Mouse (Mus musculus) midbrain, embryonic 16.5 days (tissue): Measurements from ENCODE around the gene Fcgr1. TPM values are rescaled to one million over a fixed set of nuclear protein-coding genes. Genes with fewer than 3 reads are reported as not detected.
"Not testable (repeated sequence)": the region's sequence is repeated elsewhere in the genome, so short reads cannot be mapped to it uniquely, and the experiment has no call there.

ENCODE experiments used
- ATAC-seq: fragments of 200-750 bp; cut with Nextera tagmentation; 2 replicates; pipeline ENCODE4 v1.8.0; 2017; ENCODE audit warnings: moderate TSS enrichment
- H3K27ac ChIP-seq: fragments of 300-500 bp; sonication (generic); 2 replicates; pipeline ENCODE4 v1.5.1; 2014; ENCODE audit warnings: mild to moderate bottlenecking, low read length, mixed read lengths
- H3K27me3 ChIP-seq: fragments of 300-500 bp; sonication (generic); 2 replicates; pipeline ENCODE4 v1.6.1; 2014; ENCODE audit warnings: low read depth, low read length, mixed read lengths; ENCODE audit not compliant: control insufficient read depth, insufficient read depth
- H3K36me3 ChIP-seq: fragments of 300-500 bp; sonication (generic); 2 replicates; pipeline ENCODE4 v1.6.1; 2014; ENCODE audit warnings: mild to moderate bottlenecking, low read length, moderate library complexity, mixed read lengths; ENCODE audit not compliant: control insufficient read depth, insufficient read depth
- H3K4me1 ChIP-seq: fragments of 300-500 bp; sonication (generic); 2 replicates; pipeline ENCODE4 v1.6.1; 2014; ENCODE audit warnings: mild to moderate bottlenecking, low read length, mixed read lengths; ENCODE audit not compliant: control insufficient read depth, insufficient read depth
- H3K4me2 ChIP-seq: fragments of 300-500 bp; sonication (generic); 2 replicates; pipeline ENCODE4 v1.6.1; 2014; ENCODE audit warnings: mild to moderate bottlenecking, low read length, mixed read lengths
- H3K4me3 ChIP-seq: fragments of 300-500 bp; sonication (generic); 2 replicates; pipeline ENCODE4 v1.5.1; 2014; ENCODE audit warnings: low read depth, mild to moderate bottlenecking, low read length, moderate library complexity, mixed read lengths
- H3K9ac ChIP-seq: fragments of 300-500 bp; sonication (generic); 2 replicates; pipeline ENCODE4 v1.6.1; 2014; ENCODE audit warnings: low read depth, low read length, mixed read lengths
- H3K9me3 ChIP-seq: fragments of 300-500 bp; sonication (generic); replicated peaks from 2 replicates; pipeline ENCODE4 v1.6.1; 2014; ENCODE audit warnings: mild to moderate bottlenecking, low read length, mixed read lengths; ENCODE audit not compliant: control insufficient read depth, poor library complexity, severe bottlenecking
- WGBS: fragments of 180-500 bp; shearing (Covaris S2); extraction: QIAGEN DNeasy Blood & Tissue Kit; methylation state at CpG from one replicate; pipeline ENCODE4 v1.1.7; 2014; 5-methylcytosine and 5-hydroxymethylcytosine counted together
- polyA plus RNA-seq: library from polyadenylated mRNA; unstranded; fragments of >200 nt; fragmentation: Nextera tagmentation; extraction: Ambion mirVana; gene quantifications from 2 replicates; pipeline ENCODE4 v1.2.1, GENCODE M21; 2015

Gene Fcgr1
- polyA plus RNA-seq, 1 experiment from 2014 or later: 1.5 TPM

DNA sequence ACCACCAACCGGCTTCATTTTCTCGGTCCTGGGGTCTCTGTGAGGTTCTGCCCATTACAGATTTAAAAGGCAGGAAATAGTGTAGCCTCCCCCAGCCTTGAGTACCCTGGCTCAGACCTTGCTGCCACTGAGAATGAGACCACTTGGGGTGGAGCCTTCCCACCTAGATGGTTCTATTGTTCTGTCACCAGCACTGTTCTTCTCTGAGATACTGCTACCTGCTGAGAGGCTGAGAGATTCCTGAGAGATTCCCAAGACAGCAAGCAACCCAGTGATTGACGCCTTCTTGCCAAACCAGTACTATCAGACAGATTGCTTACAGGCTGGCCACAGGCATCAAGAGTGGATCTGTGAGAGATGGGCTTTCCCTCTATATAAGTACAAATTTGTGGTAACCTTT, 4.6 kb downstream of the Fcgr1 start:
- no peak overlapping the region for H3K9ac ChIP-seq
- no peak overlapping the region for H3K27ac ChIP-seq
- no peak overlapping the region for H3K4me2 ChIP-seq
- H3K9me3 ChIP-seq: no peaks in the 10 kb centered on the region
- WGBS: 73% methylated on average over 3 of the region's 3 CpGs
- peaks cover 3% of the 10 kb centered on the region for H3K27me3 ChIP-seq
- no peak overlapping the region for H3K4me3 ChIP-seq
- no peaks in the 10 kb centered on the region for H3K36me3 ChIP-seq
- H3K4me1 ChIP-seq: no peaks in the 10 kb centered on the region
- no peak for ATAC-seq

DNA sequence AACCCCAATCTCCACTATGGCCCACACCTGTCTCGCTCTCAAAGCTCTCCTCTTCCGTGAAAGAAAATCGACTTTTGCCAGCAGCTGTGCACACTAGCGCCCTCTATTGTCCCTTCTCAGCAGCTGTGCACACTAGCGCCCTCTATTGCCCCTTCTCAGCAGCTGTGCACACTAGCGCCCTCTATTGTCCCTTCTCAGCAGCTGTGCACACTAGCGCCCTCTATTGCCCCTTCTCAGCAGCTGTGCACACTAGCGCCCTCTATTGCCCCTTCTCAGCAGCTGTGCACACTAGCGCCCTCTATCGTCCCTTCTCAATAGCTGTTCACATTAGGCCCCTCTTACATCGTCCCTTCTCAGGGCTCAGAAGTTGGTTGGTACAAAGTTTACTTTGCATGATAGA, 6.4 kb downstream of the Fcgr1 start:
- not testable (repeated sequence) for H3K27ac ChIP-seq, H3K36me3 ChIP-seq, H3K4me2 ChIP-seq, H3K9me3 ChIP-seq, ATAC-seq, H3K4me3 ChIP-seq, H3K4me1 ChIP-seq, H3K9ac ChIP-seq, H3K27me3 ChIP-seq
- 89% methylated on average over 11 of the region's 11 CpGs for WGBS

DNA sequence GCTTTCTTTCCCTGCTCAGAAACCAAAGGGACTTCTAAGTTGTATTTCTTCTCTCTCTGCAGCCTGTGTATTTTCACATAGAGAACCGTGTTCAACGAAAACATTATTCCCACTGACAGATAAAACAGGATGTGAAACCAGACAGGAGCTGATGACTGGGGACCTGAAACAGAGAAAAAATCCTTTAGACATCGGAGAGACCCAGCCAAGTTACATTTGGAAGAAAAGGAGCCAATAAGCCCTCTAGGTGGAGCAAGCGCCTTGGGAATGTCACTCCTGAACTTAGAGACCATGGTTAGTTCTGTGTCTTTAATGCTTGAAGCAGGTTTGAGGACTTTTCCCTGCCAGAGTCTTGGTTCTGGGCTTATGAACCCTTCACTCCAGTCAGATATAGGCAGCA, 9.3 kb downstream of the Fcgr1 start:
- Histone ChIP-seq H3K9ac (no peak overlapping the region), H3K4me2 (no peak overlapping the region), H3K9me3 (no peaks in the 10 kb centered on the region), H3K4me3 (no peak overlapping the region), H3K36me3 (no peaks in the 10 kb centered on the region), H3K27me3 (peaks cover 6% of the 10 kb centered on the region), H3K4me1 (no peaks in the 10 kb centered on the region), H3K27ac (no peak overlapping the region)
- ATAC-seq: no peak
- WGBS: 26% methylated on average over 4 of the region's 4 CpGs

DNA sequence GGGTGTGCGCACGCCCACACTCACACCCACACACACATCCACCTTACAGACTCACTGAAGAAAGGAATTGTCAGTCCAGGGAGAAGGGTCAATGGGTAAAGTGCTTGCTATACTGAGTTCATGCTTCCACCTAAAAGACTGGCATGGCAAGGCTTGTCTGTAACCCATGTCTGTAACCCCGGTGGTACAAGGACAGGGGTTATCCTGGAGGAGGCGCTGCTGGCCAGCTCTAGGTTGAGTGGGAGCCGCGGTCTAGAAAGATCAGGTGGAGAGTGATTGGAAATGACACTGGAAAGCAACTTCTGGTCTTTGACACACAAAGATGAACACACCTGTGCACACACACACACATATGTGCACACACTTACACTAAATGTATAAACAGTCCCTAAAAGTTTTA, 13.1 kb downstream of the Fcgr1 start:
- H3K4me1 ChIP-seq: peaks cover 4% of the 10 kb centered on the region
- no peak overlapping the region for H3K27ac ChIP-seq
- 56% methylated on average over 6 of the region's 6 CpGs for WGBS
- H3K4me2 ChIP-seq: no peak overlapping the region
- peaks cover 3% of the 10 kb centered on the region; the same call in 1 of the 2 replicates for H3K27me3 ChIP-seq
- ATAC-seq: no peak
- no peak overlapping the region for H3K9ac ChIP-seq
- no peaks in the 10 kb centered on the region for H3K36me3 ChIP-seq
- no peaks in the 10 kb centered on the region for H3K9me3 ChIP-seq
- no peak overlapping the region for H3K4me3 ChIP-seq

DNA sequence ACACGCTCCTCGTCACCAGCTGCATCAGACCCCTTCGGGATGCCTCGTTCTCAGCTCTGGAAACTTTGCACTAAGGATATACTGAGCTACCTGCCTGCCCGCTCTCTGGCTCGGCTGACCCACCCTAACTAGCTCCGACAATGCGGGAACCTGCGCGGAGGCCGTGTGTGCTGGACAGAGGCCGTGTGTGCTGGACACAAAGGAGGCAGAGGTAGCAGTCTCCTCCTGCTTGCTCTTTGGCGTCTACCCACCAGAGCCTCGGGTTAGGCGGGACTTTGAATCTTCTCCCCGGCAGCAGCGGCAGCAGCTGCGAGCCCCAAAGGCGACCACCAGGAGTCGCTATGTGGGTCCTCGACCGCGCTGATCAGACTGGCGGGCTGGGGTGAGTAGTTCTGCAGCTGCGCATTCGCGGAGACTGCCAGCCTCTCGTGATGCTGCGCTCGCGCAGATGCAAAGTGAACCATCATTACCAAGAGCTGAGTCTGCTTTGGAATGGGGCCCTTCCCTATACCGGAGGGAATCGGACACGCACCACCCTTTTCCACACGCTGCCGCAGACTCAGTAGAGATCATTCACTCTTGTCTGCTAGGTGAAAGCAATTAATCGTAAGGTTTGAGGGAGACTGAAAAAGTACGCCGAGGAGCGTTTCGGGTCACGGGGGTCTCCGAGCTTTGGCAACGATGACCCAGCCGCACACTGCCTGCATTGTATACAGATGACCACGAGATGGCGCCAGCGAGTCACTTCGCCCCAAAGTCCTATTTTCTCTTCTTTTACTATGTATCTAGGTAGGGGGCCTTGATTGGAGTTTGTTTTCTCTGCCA, 15.8 kb downstream of the Fcgr1 start:
- peak; percentile 99 for ATAC-seq
- peak overlapping the region; percentile 49 for H3K4me3 ChIP-seq
- WGBS: under 1% methylated on average over 49 of the region's 49 CpGs
- H3K4me1 ChIP-seq: peaks cover 4% of the 10 kb centered on the region
- H3K9ac ChIP-seq: peak overlapping the region; percentile 64
- H3K4me2 ChIP-seq: peak overlapping the region; percentile 83
- H3K36me3 ChIP-seq: no peaks in the 10 kb centered on the region
- H3K9me3 ChIP-seq: no peaks in the 10 kb centered on the region
- no peaks in the 10 kb centered on the region for H3K27me3 ChIP-seq
- peak overlapping the region; percentile 90 for H3K27ac ChIP-seq

DNA sequence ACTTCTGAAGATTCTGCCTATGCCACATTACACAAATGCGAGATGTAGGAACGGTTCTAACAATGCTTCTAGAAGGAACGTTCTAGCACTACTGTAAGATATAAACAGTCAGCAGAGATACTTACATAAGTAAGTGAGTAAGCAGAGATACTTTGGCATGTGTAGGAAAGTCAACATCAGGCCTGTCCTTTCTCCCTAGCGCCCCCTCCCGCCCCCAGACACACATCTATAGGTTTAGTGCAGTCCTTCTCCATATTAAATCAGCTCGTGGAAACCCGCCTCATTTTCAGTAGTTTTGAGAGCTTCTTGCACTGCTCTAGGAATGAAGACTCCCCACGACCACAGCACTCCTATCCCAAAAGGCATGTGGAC, 16.4 kb downstream of the Fcgr1 start:
- WGBS: 13% methylated on average over 8 of the region's 8 CpGs
- Histone ChIP-seq H3K27ac (peak overlapping the region; percentile 90), H3K27me3 (no peaks in the 10 kb centered on the region), H3K9me3 (no peaks in the 10 kb centered on the region), H3K9ac (peak overlapping the region; percentile 64), H3K36me3 (no peaks in the 10 kb centered on the region), H3K4me2 (peak overlapping the region; percentile 83), H3K4me1 (peaks cover 4% of the 10 kb centered on the region), H3K4me3 (peak overlapping the region; percentile 49)
- ATAC-seq: no peak; the same call in 1 of the 2 replicates

DNA sequence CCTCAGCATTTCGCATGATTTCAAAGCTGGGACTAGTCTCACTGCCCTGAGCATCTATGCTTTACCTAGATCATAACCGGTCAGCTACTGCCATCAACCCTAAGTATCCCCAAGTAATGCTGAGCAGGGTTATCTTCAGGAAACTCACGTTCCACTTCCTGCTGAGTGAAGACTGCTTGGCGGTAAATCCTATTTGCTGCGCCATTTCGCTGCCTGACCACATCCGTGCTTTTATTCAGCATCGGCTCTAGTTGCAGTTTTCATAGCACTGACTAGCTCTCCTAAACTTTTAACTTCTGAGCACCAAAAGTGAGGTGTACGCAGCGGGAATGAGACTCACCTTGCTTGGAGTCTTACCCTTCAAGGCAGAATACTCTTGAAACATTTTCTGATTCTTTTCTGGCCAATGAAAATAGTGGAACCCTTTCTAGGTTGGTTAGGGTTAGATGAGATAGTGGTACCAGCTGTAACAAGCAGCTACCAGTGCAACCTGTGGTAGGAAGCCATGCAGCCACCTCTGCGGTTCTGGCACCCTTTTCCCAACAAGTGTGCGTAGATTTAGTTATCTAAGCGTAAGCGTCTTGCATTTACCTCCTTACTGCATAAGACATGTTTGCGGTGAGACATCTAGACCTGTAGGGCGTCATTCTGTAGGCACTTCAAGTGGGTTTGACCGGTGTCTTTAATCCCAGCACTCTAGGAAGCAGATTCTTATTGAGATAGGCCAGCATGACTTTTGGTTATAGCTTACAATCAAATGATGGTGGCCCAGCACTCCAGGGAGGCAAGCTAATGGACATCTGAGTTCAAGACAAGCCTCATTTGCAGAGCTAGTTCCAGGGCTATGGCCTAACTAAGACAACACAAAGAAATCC, 19.9 kb downstream of the Fcgr1 start:
- H3K36me3 ChIP-seq: no peaks in the 10 kb centered on the region
- 87% methylated on average over 17 of the region's 17 CpGs for WGBS
- peaks cover 6% of the 10 kb centered on the region for H3K4me1 ChIP-seq
- no peaks in the 10 kb centered on the region for H3K9me3 ChIP-seq
- H3K4me3 ChIP-seq: no peak overlapping the region
- H3K27me3 ChIP-seq: no peaks in the 10 kb centered on the region
- ATAC-seq: no peak
- no peak overlapping the region for H3K4me2 ChIP-seq
- no peak overlapping the region for H3K9ac ChIP-seq
- no peak overlapping the region for H3K27ac ChIP-seq

DNA sequence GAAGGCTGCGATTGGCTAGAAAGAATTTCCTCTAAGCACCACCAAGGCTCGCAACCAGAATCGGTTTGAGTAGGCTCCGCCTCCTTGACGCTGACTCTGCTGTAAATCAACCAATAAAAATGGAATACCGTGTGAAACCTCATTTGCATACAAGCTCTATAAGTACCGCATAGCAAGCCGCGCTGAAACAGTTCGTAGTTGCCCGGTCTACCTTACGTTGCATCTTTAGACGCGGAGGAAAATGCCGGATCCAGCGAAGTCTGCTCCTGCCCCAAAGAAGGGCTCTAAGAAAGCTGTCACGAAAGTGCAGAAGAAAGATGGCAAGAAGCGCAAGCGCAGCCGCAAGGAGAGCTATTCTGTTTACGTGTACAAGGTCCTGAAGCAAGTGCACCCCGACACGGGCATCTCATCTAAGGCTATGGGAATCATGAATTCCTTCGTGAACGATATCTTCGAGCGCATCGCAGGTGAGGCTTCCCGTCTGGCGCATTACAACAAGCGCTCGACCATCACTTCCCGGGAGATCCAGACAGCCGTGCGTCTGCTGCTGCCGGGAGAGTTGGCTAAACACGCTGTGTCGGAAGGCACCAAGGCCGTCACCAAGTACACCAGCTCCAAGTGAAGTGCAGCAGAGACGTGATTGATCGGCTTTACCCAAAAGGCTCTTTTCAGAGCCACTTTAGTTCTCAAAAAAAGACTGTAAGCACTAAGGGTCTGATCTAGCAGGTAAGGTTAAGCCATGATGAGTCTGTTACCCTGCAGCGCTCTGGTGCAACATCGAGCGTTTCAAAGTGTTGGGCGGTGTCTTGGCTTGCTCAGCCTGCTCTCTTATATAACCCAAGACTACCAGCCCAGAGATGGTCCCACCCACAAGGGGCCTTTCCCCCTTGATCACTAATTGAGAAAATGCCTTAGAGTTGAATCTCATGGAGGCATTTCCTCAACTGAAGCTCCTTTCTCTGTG, 24.0 kb downstream of the Fcgr1 start, which contains the start of gene Hist2h2bb:
TSS of gene Hist2h2bb (plus strand) at position 242 of the 964 bp plus-strand sequence.
- ATAC-seq: peak; percentile 97

More for the DNA sequence above, 24.0 kb downstream of the Fcgr1 start, which contains the start of gene Hist2h2bb:
- no peaks in the 10 kb centered on the region for H3K36me3 ChIP-seq
- H3K4me2 ChIP-seq: peak within 1 kb of the TSS; percentile 93
- under 1% methylated on average over 45 of the region's 45 CpGs for WGBS
- peak within 1 kb of the TSS; percentile 95 for H3K27ac ChIP-seq
- H3K27me3 ChIP-seq: no peaks in the 10 kb centered on the region
- no peaks in the 10 kb centered on the region for H3K9me3 ChIP-seq
- peak within 1 kb of the TSS; percentile 77 for H3K9ac ChIP-seq
- peak within 1 kb of the TSS; percentile 59 for H3K4me3 ChIP-seq
- peaks cover 7% of the 10 kb centered on the region; the same call in 1 of the 2 replicates for H3K4me1 ChIP-seq
